Mouse (Mus musculus) bone marrow macrophage, adult 2 months (primary cell): Measurements from ENCODE around the gene Ap3b1. TPM values are rescaled to one million over a fixed set of nuclear protein-coding genes. Genes with fewer than 3 reads are reported as not detected.

Experiments used
- H3K27ac ChIP-seq: 2 replicates; pipeline ENCODE4 v1.5.1; 2012; ENCODE audit warnings: low read depth, low read length; ENCODE audit not compliant: insufficient read depth
- H3K4me1 ChIP-seq: 2 replicates; pipeline ENCODE4 v1.6.1; 2012; ENCODE audit warnings: low read length; ENCODE audit not compliant: control insufficient read depth, insufficient read depth
- H3K4me3 ChIP-seq: 2 replicates; pipeline ENCODE4 v1.5.1; 2012; ENCODE audit warnings: mild to moderate bottlenecking, low read length, moderate library complexity; ENCODE audit not compliant: insufficient read depth
- CTCF ChIP-seq: IDR thresholded peaks from 2 replicates; pipeline ENCODE4 v1.5.1; 2012; ENCODE audit warnings: low read depth, mild to moderate bottlenecking, low read length, moderate library complexity
- POLR2A ChIP-seq: IDR thresholded peaks from 2 replicates; pipeline ENCODE4 v1.6.1; 2012; ENCODE audit warnings: mild to moderate bottlenecking, low read depth, low read length, borderline replicate concordance
- polyA plus RNA-seq: library from polyadenylated mRNA; stranded (reverse); fragments of >200 nt; gene quantifications from 2 replicates; pipeline ENCODE4 v1.2.4, GENCODE M21; 2012; ENCODE audit not compliant: missing spikeins, insufficient read depth, insufficient read length

Gene Ap3b1
- polyA plus RNA-seq, 1 experiment: 77.7 TPM

GRCm38 (mm10) chr13:94607861-94608223 is 249.1 kb downstream of the Ap3b1 start:
- H3K4me1 ChIP-seq: peaks cover 3% of the 10 kb centered on the region
- TF ChIP-seq CTCF (no peak), POLR2A (no peak)

GRCm38 (mm10) chr13:94608420-94608831 is 249.7 kb downstream of the Ap3b1 start:
- Histone ChIP-seq H3K27ac (no peak overlapping the region), H3K4me1 (peaks cover 3% of the 10 kb centered on the region), H3K4me3 (no peak overlapping the region)
- no peak for TF ChIP-seq CTCF

More at GRCm38 (mm10) chr13:94607861-94608223, 249.1 kb downstream of the Ap3b1 start:
- no peak overlapping the region for H3K4me3 ChIP-seq
- no peak overlapping the region for H3K27ac ChIP-seq

GRCm38 (mm10) chr13:94608947-94609346 is 250.2 kb downstream of the Ap3b1 start:
- Histone ChIP-seq H3K4me1 (peaks cover 3% of the 10 kb centered on the region), H3K27ac (no peak overlapping the region), H3K4me3 (no peak overlapping the region)
- TF ChIP-seq POLR2A (no peak), CTCF (no peak)

Other genes starting within 250 kb of the Ap3b1 start
- gene Scamp1, start 73.1 kb upstream of the Ap3b1 start, polyA plus RNA-seq: 25.9 and 28.0 TPM in 2 replicates